Mouse (Mus musculus): ENCODE measurements around the gene Zfyve19.

Zfyve19 gene

GRCm38 (mm10) chr2:119250826-119251478, 42.5 kb downstream of the Zfyve19 start:
- peak; percentile 84 for DNase-seq (ENCODE audit: low read depth, low spot score)

- no peak for DNase-seq (ENCODE audit: low read depth, low spot score)
Observed at GRCm38 (mm10) chr2:119254976-119255375, 46.6 kb downstream of the Zfyve19 start.

GRCm38 (mm10) chr2:119260518-119260917, 52.1 kb downstream of the Zfyve19 start:
- peak; percentile 34 for DNase-seq (ENCODE audit: low read depth, low spot score)

GRCm38 (mm10) chr2:119261326-119261725, 52.9 kb downstream of the Zfyve19 start:
- DNase-seq (ENCODE audit: low read depth, low spot score), result no peak

GRCm38 (mm10) chr2:119262978-119263377, 54.6 kb downstream of the Zfyve19 start:
- DNase-seq (ENCODE audit: low read depth, low spot score), result no peak

GRCm38 (mm10) chr2:119263813-119264212, 55.4 kb downstream of the Zfyve19 start:
- no peak for DNase-seq (ENCODE audit: low read depth, low spot score)

All from A20 (cell line).